Mouse (Mus musculus): ENCODE data around the gene Nkx2-4.

DNA sequence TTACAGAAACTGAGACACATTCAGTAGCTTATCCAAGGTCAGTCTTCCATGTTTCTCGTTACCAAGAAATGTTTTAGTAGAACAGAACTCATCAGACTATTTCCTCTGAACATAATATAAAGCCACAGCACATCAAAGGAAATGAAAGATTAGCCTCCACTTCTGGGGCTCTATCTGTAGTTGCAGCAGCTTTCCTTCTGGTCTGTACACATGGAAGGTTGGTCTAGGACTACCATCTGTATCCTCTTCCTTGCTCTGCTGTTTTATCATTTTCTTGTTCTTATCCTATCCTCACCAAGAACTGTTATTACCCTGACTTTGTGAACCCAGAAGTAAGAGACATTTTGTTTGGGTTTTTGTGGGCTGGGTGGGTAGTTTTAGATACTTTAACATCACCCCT lies 14.9 kb downstream of the Nkx2-4 start:
- TF ChIP-seq CTCF (IDR thresholded peaks at IDR 0.05; ENCODE audit: low read depth) (no peak), EP300 (IDR thresholded peaks at IDR 0.05; ENCODE audit: low read depth) (no peak)

Measured in liver, embryonic 14.5 days (tissue).